Mouse (Mus musculus) embryo, embryonic 11 days (tissue): ENCODE results near the gene Axin1.

Experiments
- DNase-seq: peaks from one replicate; pipeline ENCODE4 v3.0.0-alpha.2; 2015

Axin1 gene

GRCm38 (mm10) chr17:26192481-26193190, 54.1 kb downstream of the Axin1 start:
- no peak for DNase-seq

GRCm38 (mm10) chr17:26198892-26199291, 60.4 kb downstream of the Axin1 start, which contains the start of gene Pdia2:
Pdia2 (minus strand) TSS chr17:26199087.
- DNase-seq: no peak

DNA sequence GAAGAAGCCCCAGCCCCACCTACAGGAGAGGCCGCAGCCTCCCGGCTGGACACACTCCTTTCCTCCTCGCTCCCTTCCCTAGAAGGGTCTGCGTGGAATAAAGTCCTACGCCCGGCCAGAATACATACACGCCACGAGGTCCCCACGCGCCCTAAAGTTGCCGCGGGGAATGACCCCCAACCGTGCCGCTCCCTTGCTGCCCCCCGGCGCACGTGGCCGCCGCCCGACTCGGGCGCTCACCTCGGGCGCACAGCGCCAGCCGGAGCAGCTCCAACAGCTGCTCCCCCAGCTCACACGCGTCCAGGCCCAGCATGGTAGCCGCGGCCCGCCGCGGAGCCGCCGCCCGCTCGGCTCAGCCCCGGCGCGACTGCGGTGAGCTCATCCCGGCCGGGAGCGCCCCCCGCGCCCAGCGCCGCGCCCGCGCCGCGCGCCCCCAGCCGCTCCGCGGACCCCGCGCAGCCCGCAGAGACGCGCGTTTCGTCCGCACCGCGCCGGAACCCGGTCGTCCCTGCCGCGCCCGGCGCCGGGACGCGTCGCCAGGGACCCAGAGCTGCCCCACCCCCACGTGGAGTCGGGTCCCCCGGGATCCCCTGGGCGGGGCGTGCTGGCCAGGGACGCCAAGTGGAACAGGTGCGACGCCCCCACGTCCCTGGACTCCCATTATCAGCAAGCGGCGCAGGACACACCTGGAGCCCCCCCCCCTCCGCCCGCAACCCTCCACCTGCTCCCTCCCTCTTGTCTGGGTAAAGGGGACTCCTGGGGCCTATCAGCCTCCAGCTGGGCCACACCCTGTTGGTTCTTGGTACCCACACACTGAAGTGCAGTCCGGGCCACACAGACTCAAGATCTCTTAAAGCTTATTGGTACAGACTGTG, 62.6 kb downstream of the Axin1 start:
- DNase-seq: peak; percentile 66

DNA sequence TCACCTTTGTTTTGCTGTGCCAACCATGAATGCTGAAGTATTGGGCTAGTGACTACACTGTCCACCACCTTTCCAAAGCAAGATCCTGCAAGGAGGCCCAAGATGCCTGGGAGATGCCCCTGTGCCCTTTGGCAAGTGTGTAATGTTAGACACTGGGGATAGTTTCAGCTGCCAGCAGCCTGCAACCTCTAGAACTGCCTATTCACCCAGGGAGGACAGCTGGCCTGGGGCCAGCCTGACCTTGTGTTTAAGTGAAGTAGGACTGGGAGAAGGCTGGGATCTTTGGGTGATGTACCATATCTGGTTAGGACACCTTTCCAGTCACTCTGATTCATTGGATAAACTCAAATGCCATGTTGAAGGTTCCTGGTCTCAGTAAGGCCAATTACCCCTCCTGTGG, 63.5 kb downstream of the Axin1 start:
- no peak for DNase-seq

GRCm38 (mm10) chr17:26202737-26203136, 64.2 kb downstream of the Axin1 start, which contains the start of gene Rgs11:
Rgs11 (plus strand) TSS chr17:26202951.
- DNase-seq: peak; percentile 32

GRCm38 (mm10) chr17:26203321-26203811, 64.9 kb downstream of the Axin1 start:
- DNase-seq: no peak

GRCm38 (mm10) chr17:26204766-26205165, 66.3 kb downstream of the Axin1 start:
- DNase-seq: no peak

- DNase-seq: no peak
Observed at GRCm38 (mm10) chr17:26206392-26206791, 67.9 kb downstream of the Axin1 start.

- no peak for DNase-seq
Observed at GRCm38 (mm10) chr17:26207686-26208085, 69.2 kb downstream of the Axin1 start, which contains the start of gene Arhgdig. Arhgdig (minus strand) TSS chr17:26207786.

DNA sequence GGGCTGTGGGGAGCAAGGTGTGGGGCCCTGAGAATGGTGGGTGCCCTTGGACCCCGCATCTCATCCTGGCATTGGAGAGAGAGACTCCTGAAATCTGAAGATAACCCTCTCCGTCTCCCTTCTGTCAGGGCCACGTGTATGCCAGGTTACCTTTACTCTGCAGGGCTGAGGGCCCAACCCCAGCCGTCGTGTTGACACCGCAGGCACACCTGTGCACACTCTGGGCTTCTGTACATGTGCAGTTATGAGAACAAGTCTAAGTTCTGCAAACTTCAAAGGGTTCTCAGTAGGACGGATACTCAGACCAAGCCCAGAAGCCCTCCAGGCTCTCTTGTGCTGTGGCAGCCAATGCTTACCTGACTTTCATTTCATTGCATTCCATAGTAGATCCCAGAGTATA, 73.8 kb downstream of the Axin1 start:
- DNase-seq: no peak

GRCm38 (mm10) chr17:26212681-26213080, 74.2 kb downstream of the Axin1 start:
- DNase-seq: no peak

GRCm38 (mm10) chr17:26221508-26221907, 83.0 kb downstream of the Axin1 start:
- DNase-seq: no peak

DNA sequence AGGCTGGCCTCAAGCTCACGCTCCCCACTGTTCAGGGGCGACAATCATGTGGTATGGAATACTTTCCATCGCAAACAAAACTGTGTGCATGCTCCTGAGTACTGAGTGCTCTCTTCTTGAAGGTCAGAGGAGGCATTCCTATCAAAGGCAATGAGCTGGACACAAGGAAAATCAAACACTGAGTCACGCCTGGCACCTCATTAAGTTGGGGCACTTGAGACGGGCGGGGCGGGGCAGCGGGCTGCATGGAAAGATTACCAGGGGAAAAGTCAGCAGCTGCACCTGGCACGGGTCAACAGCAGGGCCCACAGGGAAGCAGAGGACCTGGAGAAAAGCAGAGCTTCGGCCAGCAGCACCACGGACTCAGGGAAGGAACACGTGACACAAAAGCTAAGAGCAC, 86.7 kb downstream of the Axin1 start:
- no peak for DNase-seq

DNA sequence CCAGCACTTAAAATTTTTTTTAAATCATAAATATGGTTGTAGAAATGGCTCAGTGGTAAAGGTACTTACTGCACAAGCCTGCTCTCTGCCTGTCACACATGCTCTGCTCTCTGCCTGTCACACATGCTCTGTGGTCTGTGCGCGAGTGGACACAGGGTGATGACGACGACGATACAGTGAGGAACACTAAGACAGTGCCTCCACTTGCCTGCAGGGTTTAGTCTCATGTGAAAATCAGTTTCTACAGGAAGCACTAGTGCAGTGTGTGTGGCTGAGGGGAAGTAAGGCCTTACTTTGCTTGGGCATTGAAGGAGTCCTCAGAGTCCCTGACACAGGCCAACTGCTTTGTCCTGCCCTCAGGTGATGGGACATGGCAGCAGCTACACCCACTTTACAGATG, 91.3 kb downstream of the Axin1 start:
- no peak for DNase-seq

DNA sequence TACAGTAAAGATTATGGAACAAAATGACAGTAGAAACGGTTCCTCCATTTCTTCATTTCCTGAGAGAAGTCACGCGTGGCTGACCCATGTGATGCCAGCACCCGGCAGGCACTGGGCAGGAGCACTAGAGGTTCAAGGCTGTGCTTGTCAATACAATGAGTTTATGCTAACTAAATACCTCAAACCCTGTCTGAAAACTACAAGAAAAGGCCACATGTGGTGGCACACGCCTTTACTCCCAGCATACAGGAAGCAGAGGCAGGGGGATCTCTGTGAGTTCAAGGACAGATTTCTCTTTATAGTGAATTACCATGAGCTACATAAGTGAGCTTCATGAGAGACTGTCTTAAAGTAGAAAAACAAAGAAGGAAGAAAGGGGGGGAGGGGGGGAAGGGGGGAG, 92.7 kb downstream of the Axin1 start:
- no peak for DNase-seq

DNA sequence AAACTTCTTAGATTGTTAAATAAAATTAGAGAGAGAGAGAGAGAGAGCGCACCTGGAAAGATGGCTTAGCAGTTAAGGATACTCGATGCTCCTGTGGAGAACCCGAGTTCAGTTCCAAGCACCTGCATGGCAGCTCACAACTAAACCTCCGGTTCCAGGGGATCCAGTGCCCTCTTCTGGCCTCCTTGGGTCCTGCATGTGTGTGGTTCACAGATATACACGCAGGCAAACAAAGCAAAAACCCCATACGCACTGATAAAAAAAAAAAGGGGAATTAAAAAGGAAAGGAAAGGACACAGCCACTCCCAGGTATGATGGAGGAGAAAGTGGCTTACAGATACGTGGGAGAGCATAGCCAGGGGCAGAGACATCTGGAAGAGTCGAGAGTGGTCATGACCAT, 94.4 kb downstream of the Axin1 start:
- no peak for DNase-seq

- no peak for DNase-seq
Observed at GRCm38 (mm10) chr17:26234386-26234785, 95.9 kb downstream of the Axin1 start.

DNA sequence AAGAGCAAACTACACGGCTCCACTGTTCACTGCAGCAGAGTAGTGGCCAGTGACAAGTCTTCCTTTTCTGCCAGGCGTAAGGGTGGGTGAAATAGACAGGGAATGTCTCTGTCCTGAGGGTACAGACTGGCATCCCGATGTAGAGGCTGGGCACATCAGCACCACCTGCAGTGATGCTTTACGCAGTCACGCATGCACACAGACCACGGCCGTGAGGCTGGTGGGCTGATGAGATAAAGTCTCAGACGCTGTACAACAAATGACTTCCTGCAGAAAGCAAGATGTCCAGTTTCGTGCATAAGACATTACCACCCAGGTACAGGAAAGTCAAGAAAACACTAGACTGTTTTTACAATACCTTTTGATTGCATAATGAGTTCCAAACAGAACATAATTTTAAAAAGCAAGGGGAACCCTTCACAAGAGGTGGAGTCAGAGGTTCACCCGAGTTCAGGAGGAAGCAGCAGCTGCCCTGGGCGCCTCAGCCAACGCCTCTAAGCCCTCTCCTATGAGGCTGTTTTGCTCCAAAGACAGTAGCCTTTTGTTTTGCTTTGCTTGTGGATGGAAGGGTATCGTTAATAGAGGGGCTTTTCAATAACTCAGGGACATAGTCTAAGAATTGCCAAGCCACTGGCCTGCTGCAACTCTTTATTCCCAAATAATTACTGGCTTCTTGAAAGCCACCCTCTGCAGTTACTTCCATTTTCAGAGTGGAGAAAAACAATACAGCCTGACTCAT, 96.8 kb downstream of the Axin1 start:
- no peak for DNase-seq

- DNase-seq: no peak
Observed at GRCm38 (mm10) chr17:26237667-26238066, 99.2 kb downstream of the Axin1 start.

DNA sequence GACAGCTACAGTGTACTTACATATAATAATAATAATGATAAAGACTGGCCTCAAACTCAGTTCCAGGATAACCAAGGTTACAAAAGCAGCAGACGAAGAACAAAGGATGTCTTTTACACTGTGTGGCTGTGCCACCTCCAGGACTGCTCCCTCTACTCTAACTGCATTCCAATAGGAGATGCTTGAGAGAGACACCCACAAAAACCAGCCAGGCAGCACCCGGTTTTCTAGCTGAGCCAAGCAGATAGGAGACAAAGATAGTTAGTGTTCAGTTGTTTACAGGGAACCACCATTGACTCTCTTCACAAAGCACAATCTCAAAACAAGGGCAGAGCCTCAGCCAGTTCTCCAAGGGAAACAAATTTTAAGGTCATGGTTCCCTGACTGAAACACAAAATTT, 101.1 kb downstream of the Axin1 start:
- no peak for DNase-seq

DNA sequence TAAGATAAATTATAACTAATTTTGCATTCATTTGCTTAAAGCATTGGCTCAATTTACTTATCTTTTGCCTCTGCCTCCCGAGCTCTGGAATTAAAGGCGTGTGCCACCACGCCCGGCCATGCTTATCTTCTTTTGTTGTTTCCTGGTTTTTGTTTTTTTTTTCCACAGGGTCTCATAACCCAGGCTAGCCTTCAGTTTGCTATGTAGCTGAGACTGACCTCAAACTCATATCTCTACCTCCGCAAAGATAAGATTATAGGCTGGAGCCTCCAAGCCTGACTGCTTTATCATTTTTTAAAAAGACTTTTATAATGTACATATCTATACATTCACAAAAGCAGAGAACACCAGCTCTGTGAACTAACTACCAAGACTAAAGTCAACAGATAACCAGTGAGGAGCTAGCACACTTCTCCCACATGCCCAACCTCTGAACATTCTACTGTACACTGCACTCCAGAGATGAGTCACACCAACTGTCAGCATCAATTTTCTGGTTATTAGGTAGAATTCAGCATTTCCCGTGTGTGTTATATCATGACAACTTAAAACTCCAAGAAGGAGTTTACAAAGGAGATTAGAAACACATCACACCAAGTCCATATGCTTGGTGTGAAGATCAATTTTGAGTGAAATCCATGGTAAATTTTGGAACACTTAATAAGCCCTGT, 101.8 kb downstream of the Axin1 start:
- DNase-seq: no peak

- no peak for DNase-seq
Observed at GRCm38 (mm10) chr17:26240990-26241389, 102.5 kb downstream of the Axin1 start.
